Mouse (Mus musculus) stomach, postnatal 0 days (tissue): ENCODE data around the gene Chaf1b. TPM values are rescaled to one million over a fixed set of nuclear protein-coding genes. Genes with fewer than 3 reads are reported as not detected.
A peak's percentile ranks its signal among the peaks of the same experiment; 100 is the strongest.

Source experiments
- ATAC-seq: fragments of 200-750 bp; cut with Nextera tagmentation; 2 replicates; pipeline ENCODE4 v1.8.0; 2017; ENCODE audit not compliant: low FRiP score, low TSS enrichment
- DNase-seq: peaks from one replicate; pipeline ENCODE4 v3.0.0-alpha.2; 2016; ENCODE audit warnings: low spot score
- H3K27ac ChIP-seq: fragments of 300-500 bp; sonication (generic); replicated peaks from 2 replicates; pipeline ENCODE4 v1.5.1; 2014; ENCODE audit warnings: mild to moderate bottlenecking, control low read depth
- H3K27me3 ChIP-seq: fragments of 300-500 bp; sonication (generic); 2 replicates; pipeline ENCODE4 v1.6.1; 2014; ENCODE audit warnings: low read length; ENCODE audit not compliant: control insufficient read depth, insufficient read depth
- H3K36me3 ChIP-seq: fragments of 300-500 bp; sonication (generic); 2 replicates; pipeline ENCODE4 v1.6.1; 2014; ENCODE audit warnings: low read length, mixed read lengths; ENCODE audit not compliant: control insufficient read depth, insufficient read depth
- H3K4me1 ChIP-seq: fragments of 300-500 bp; sonication (generic); replicated peaks from 2 replicates; pipeline ENCODE4 v1.6.1; 2014; ENCODE audit warnings: antibody characterized with exemption; ENCODE audit not compliant: control insufficient read depth, insufficient read depth
- H3K4me2 ChIP-seq: fragments of 300-500 bp; sonication (generic); replicated peaks from 2 replicates; pipeline ENCODE4 v1.6.1; 2014; ENCODE audit warnings: low read depth, mild to moderate bottlenecking, control low read depth, moderate library complexity
- H3K4me3 ChIP-seq: fragments of 300-500 bp; sonication (generic); 2 replicates; pipeline ENCODE4 v1.5.1; 2014; ENCODE audit warnings: low read depth, low read length, control low read depth
- H3K9ac ChIP-seq: fragments of 300-500 bp; sonication (generic); 2 replicates; pipeline ENCODE4 v1.6.1; 2014; ENCODE audit warnings: mild to moderate bottlenecking, low read length, control low read depth, mixed read lengths
- H3K9me3 ChIP-seq: fragments of 300-500 bp; sonication (generic); 2 replicates; pipeline ENCODE4 v1.6.1; 2016; ENCODE audit warnings: low read length; ENCODE audit not compliant: control insufficient read depth
- CTCF ChIP-seq: IDR thresholded peaks from 2 replicates; pipeline ENCODE4 v1.5.1; 2016; ENCODE audit warnings: antibody characterized with exemption, low read depth, mild to moderate bottlenecking, moderate library complexity
- EP300 ChIP-seq: optimal IDR thresholded peaks from 2 replicates; pipeline ENCODE3; 2016; ENCODE audit warnings: antibody characterized with exemption
- WGBS: fragments of 180-500 bp; shearing (Covaris S2); extraction: QIAGEN DNeasy Blood & Tissue Kit; methylation state at CpG from one replicate; pipeline ENCODE4 v1.1.7; 2014; 5-methylcytosine and 5-hydroxymethylcytosine counted together
- polyA plus RNA-seq: library from polyadenylated mRNA; unstranded; fragments of >200 nt; fragmentation: Nextera tagmentation; extraction: Ambion mirVana; gene quantifications from 2 replicates; pipeline ENCODE4 v1.2.1, GENCODE M21; 2015

The Chaf1b gene
- polyA plus RNA-seq, 1 experiment from 2014 or later = 18.9 TPM

DNA sequence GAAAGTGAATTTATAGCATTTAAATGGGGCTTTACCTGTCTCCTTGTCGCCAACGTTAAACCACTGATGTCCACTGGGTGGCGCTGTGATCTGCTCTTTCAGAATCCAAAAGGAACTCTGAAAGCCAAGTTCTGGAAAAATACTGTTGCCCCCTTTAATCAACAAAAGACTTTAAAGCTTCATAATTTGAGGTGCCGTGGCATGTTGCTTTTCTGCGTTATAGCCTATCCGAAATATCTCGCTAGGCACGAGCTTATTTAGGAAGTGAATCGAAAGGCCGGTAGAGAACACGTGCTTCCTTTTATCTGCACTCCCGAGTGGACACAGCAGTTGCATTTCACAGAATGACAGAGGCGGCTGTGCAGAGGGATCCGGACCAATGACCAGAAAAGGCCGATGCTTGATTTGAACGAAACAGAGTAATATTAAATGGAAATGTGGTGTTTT, 54.7 kb downstream of the Chaf1b start:
- Histone ChIP-seq H3K4me1 (no peaks in the 10 kb centered on the region; the same call in 1 of the 2 replicates), H3K9me3 (no peaks in the 10 kb centered on the region), H3K4me3 (peak overlapping the region; percentile 33), H3K27ac (no peak overlapping the region), H3K4me2 (peak overlapping the region; percentile 64), H3K27me3 (peaks cover 5% of the 10 kb centered on the region; the same call in 1 of the 2 replicates), H3K36me3 (no peaks in the 10 kb centered on the region), H3K9ac (no peak overlapping the region)
- no peak for TF ChIP-seq EP300
- peak; percentile 87 for TF ChIP-seq CTCF
- DNase-seq (peak; percentile 80), ATAC-seq (no peak)
- 8% methylated on average over 16 of the region's 16 CpGs for WGBS

DNA sequence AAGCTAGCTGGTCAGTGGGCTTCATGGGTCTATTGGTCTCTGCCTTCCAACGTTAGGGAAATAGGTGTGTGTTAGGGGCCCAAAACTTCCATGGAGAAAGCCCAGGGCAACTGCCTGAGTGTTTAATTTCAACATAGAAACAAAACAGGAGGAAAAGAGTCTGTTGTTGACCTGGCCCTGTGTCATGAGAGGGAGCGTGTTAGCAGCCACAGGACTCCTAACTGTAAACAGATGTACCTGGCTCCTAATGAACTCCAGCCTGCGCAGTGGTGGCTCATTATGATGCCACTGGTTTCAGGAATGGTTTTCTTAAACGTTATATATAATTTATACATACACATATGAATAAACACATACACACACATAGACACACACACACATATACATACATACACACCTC, 56.3 kb downstream of the Chaf1b start:
- H3K4me1 ChIP-seq = no peaks in the 10 kb centered on the region; the same call in 1 of the 2 replicates
- TF ChIP-seq EP300 (no peak), CTCF (no peak)
- H3K4me3 ChIP-seq = no peak overlapping the region
- no peak for ATAC-seq
- H3K27ac ChIP-seq = no peak overlapping the region
- H3K36me3 ChIP-seq = no peaks in the 10 kb centered on the region
- 72% methylated on average over 4 of the region's 4 CpGs for WGBS
- H3K4me2 ChIP-seq = no peak overlapping the region
- no peaks in the 10 kb centered on the region; the same call in 1 of the 2 replicates for H3K27me3 ChIP-seq
- no peak overlapping the region for H3K9ac ChIP-seq
- DNase-seq = no peak
- no peaks in the 10 kb centered on the region for H3K9me3 ChIP-seq

DNA sequence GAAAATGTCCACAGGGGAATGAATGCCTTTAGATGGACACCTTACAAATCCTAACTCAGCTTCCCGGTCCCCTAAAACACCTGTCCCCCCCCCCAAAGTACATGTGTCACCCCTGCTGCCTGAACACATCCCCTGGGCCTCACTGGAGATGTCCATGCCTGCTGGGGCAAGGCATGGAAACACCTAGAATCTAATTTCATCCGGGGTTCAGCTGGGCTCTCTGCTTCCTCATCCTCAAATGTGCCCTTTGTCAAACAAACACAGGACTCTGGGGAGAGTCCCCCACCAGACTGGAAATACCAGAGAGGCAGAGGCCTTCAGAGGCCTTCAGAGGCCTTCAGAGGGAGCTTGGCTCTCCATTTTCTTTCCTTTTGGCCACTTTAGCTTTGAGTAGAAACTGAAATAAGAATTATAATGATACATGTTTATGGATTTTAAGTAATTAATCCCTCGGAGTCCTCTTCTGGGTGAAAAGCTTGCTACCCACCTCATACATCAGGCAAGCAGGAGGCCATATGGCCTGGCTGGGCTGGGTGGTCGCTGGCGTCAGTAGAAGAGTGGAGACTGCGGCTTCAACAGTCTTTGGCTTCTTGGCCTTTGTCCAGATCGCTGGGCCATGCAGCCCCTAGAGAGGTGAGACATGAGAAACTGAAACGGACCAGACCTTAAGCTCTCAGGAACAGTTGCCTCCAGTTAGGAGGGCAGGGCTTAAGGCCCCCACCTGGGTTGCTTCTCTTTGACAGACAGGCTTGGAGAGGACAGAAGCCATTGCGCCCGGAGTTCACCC, 58.3 kb downstream of the Chaf1b start:
- no peak overlapping the region for H3K9ac ChIP-seq
- H3K4me1 ChIP-seq = no peaks in the 10 kb centered on the region; the same call in 1 of the 2 replicates
- no peak overlapping the region for H3K4me2 ChIP-seq
- H3K9me3 ChIP-seq = no peaks in the 10 kb centered on the region
- ATAC-seq (no peak), DNase-seq (no peak)
- TF ChIP-seq CTCF = no peak
- no peak for TF ChIP-seq EP300
- H3K27me3 ChIP-seq = no peaks in the 10 kb centered on the region; the same call in 1 of the 2 replicates
- H3K36me3 ChIP-seq = no peaks in the 10 kb centered on the region
- H3K4me3 ChIP-seq = no peak overlapping the region
- H3K27ac ChIP-seq = no peak overlapping the region
- 66% methylated on average over 10 of the region's 10 CpGs for WGBS

DNA sequence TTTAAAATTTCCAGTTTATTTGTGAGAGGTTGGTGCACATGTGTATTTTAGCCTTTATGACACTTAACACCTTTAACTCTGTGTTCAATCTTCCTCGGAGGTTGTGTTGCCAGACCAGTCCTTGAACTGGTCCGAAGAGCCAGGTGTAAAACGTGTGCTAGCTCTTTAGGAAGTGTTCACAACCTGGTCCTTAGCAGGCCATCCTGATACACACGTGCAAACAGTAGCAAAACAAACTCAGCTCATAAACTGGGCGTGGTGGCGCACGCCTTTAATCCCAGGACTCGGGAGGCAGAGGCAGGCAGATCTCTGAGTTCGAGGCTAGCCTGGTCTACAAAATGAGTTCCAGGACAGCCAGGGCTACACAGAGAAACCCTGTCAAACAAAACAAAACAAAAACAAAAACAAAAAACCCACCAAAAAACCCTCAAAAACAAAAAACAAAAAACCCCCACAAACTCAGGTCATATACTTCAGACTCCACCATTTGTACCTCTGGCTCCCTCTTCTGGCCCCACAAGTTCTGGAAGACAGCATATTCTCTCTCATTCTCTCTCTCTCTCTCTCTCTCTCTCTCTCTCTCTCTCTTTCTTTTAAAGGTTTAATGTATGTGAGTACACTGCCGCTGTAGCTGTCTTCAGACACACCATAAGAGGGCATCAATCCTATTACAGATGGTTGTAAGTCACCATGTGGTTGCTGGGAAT, 59.2 kb downstream of the Chaf1b start:
- H3K4me3 ChIP-seq = no peak overlapping the region
- H3K4me2 ChIP-seq = no peak overlapping the region
- no peaks in the 10 kb centered on the region; the same call in 1 of the 2 replicates for H3K4me1 ChIP-seq
- H3K27me3 ChIP-seq = no peaks in the 10 kb centered on the region; the same call in 1 of the 2 replicates
- no peak overlapping the region for H3K27ac ChIP-seq
- 89% methylated on average over 10 of the region's 10 CpGs for WGBS
- DNase-seq (no peak), ATAC-seq (no peak)
- TF ChIP-seq EP300 (no peak), CTCF (peak; percentile 27; the same call in 1 of the 2 replicates)
- no peak overlapping the region for H3K9ac ChIP-seq
- H3K9me3 ChIP-seq = no peaks in the 10 kb centered on the region
- no peaks in the 10 kb centered on the region for H3K36me3 ChIP-seq

DNA sequence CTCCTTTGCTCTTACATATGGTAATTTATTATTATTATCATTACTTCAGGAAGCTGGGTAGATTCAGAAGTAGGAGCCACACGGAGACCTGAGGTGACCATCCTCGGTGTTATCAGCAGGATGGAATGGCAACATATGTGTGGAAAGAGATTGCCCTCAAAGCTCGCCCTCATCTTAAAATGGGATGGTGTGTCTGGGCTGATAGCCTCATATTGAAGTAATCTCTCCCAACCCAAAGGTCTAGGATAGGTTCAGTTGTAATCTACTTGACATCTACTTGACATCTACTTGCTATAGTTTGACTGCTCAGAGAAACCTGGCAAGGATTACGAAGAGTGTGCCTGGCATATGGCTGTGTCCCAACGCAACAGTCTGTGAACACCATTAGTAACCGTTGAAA, 60.6 kb downstream of the Chaf1b start:
- 89% methylated on average over 6 of the region's 6 CpGs for WGBS
- DNase-seq (no peak), ATAC-seq (no peak)
- no peak overlapping the region for H3K4me3 ChIP-seq
- H3K4me2 ChIP-seq = no peak overlapping the region
- no peak overlapping the region for H3K27ac ChIP-seq
- H3K9ac ChIP-seq = no peak overlapping the region
- H3K36me3 ChIP-seq = no peaks in the 10 kb centered on the region
- no peak for TF ChIP-seq CTCF
- TF ChIP-seq EP300 = no peak
- no peaks in the 10 kb centered on the region; the same call in 1 of the 2 replicates for H3K4me1 ChIP-seq
- H3K9me3 ChIP-seq = no peaks in the 10 kb centered on the region
- H3K27me3 ChIP-seq = no peaks in the 10 kb centered on the region; the same call in 1 of the 2 replicates

DNA sequence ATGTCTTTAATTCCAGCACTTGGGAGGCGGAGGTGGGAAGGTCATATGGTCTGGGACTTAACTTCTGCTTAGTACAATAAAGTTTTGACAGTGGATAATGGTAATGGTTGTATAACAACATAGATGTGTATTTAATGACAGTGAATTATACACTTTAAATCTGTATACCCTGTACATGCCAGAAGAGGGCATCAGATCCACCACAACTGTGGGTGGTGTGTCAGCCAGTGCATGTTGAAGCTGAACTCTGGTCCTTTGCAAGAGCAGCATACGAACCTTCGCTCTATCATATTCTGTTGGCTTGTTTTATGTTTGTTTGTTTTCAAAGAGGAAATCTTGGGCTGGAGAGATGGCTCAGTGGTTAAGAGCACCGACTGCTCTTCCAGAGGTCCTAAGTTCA, 63.7 kb downstream of the Chaf1b start:
- Histone ChIP-seq H3K4me1 (no peaks in the 10 kb centered on the region), H3K36me3 (no peaks in the 10 kb centered on the region), H3K27ac (no peak overlapping the region), H3K9ac (no peak overlapping the region), H3K9me3 (no peaks in the 10 kb centered on the region), H3K4me3 (no peak overlapping the region), H3K27me3 (no peaks in the 10 kb centered on the region; the same call in 1 of the 2 replicates), H3K4me2 (no peak overlapping the region)
- DNase-seq = no peak
- 89% methylated on average over 4 of the region's 4 CpGs for WGBS
- ATAC-seq = no peak
- TF ChIP-seq EP300 = no peak
- TF ChIP-seq CTCF = peak; percentile 27; the same call in 1 of the 2 replicates

Other genes with a start within 250 kb of the Chaf1b start
- 208 and 229 TPM in 2 replicates for gene Cbr3, start 200.7 kb upstream of the Chaf1b start, polyA plus RNA-seq
- 20.1 and 20.9 TPM in 2 replicates for gene Dop1b, start 172.0 kb upstream of the Chaf1b start, polyA plus RNA-seq
- 12.4 and 17.9 TPM in 2 replicates for gene Morc3, start 51.8 kb upstream of the Chaf1b start, polyA plus RNA-seq
- gene Cldn14, start 124.9 kb downstream of the Chaf1b start, polyA plus RNA-seq = 0.10 TPM in 1 of 2 replicates, not detected in the other
- gene Sim2, start 201.0 kb downstream of the Chaf1b start, polyA plus RNA-seq = 0.17 and 0.31 TPM in 2 replicates